Mouse (Mus musculus): ENCODE results near the gene Vmn2r108.
"Not testable (repeated sequence)": the region's sequence is repeated elsewhere in the genome, so short reads cannot be mapped to it uniquely, and the experiment has no call there.

Gene Vmn2r108

DNA sequence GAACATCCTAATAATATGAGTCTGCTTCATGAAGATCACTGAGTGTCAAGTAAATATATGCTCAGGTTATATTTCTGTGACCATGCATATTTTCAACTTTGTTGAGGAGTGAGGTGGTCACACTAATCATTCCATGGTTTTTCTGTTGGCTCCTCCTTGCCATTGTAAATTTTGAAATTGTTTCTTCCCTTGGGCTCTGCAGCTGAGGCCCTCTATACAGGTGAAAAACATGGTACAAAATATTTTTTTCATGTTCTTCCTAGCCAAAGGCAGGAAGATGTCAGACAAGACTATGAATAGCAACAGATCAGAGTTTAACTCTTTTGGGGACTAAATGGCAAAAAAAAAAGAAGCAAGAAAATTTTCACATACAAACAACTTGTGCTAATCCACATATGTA is at the start of gene Vmn2r108:
Gene Vmn2r108, minus strand, starts transcription at position 101 of the 400 bp plus-strand sequence.
- no peak for DNase-seq (ENCODE audit: low spot score in 2 of 2)

DNA sequence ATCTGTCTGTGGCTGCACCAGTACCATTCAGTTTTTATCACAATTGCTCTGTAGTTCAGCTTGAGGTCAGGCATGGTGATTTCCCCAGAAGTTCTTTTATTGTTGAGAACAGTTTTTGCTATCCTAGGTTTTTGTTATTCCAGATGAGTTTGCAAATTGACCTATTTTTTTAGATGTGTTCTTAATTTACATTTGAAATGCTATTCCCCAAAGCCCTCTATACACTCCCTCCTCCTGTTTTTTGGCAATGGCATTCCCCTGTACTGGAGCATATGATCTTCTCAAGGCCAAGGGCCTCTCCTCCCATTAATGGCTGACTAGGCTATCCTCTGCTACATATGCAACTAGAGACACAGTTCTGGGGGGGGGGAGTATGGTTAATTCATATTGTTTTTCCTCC is 27.1 kb upstream of the Vmn2r108 start:
- not testable (repeated sequence) for DNase-seq (ENCODE audit: low spot score in 2 of 2)

DNA sequence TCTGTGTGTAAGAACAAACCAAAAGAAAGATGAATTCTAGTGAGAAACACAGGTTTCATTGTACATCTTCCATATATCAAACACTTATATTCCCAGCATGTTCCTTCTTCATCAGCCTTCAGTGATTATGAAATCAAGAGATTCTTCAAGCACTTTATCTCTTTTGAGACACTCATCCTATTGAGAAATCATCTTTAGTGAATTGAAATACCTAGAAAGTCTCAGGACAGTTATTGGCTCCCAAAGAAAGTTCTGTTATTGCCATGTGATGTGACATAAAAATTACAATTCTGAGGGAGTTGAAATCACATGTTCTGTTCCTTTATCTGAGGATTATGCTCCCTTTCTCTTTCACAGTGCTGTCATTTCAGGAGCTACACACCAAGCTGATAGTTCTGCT is 16.7 kb upstream of the Vmn2r108 start, which contains the start of gene Vmn1r225:
Gene Vmn1r225, plus strand, starts transcription at position 301 of the 400 bp plus-strand sequence.
- DNase-seq (ENCODE audit: low spot score in 2 of 2), result no peak

- no peak for DNase-seq (ENCODE audit: low spot score in 2 of 2)
Observed at GRCm38 (mm10) chr17:20473311-20473710, 7.8 kb downstream of the Vmn2r108 start.

DNA sequence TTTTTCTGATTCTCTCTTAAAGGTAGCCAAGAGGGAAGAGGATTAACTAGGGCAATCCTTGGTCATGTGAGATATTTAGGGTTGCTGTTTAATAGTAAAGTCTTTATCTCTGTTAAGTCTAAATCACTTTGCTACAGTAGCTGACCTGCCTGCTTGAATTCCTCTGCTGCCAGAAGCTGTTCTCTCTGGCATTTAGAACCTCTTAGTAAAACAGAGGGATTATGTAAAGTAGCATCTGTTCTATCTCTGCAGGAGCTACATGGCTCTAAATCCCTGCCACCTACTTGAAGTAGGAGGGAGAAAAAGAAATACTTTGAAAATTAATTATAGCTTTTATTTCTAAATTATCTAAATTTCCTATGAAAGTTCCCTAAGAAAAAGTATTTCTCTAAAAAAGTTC is 41.9 kb downstream of the Vmn2r108 start:
- no peak for DNase-seq (ENCODE audit: low spot score in 2 of 2)

DNA sequence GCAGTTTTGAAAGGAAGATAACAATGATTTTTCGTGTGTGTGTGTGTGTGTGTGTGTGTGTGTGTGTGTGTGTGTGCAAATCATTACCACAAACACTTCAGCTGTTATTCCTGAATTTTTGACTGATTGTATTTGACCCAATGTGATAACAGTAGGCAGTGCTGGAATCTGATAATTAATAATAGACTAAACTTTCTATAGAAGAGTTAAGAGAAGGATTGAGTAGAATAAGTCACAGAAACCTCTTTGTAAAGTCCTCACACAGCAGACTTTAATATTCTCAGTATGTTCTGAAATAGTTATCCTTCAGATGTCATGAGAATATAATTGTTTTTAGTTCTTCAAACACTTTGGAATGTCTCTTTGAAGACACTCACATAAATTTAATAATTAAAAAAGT is 67.3 kb downstream of the Vmn2r108 start, which contains the start of gene Vmn1r224:
Gene Vmn1r224, plus strand, starts transcription at position 301 of the 400 bp plus-strand sequence.
- no peak for DNase-seq (ENCODE audit: low spot score in 2 of 2)

All from urinary bladder, adult 18-20 months (tissue).